Mouse (Mus musculus) olfactory bulb, adult 2 months (tissue): ENCODE measurements around the gene Aldh1a2.

Experiments used
- CTCF ChIP-seq: fragments of 200-500 bp; IDR thresholded peaks from 2 replicates; pipeline ENCODE4 v1.5.1; 2012; ENCODE audit warnings: low read depth, mild to moderate bottlenecking, low read length, moderate library complexity; ENCODE audit not compliant: insufficient read depth
- POLR2A ChIP-seq: fragments of 200-500 bp; IDR thresholded peaks from 2 replicates; pipeline ENCODE4 v1.6.1; 2012; ENCODE audit warnings: mild to moderate bottlenecking, low read depth, low read length, moderate library complexity; ENCODE audit not compliant: insufficient read depth

GRCm38 (mm10) chr9:71179276-71179896 is 36.2 kb upstream of the Aldh1a2 start:
- no peak for TF ChIP-seq POLR2A
- TF ChIP-seq CTCF: no peak
